Mouse (Mus musculus) kidney, embryonic 14.5 days (tissue): ENCODE measurements around the gene Zfp72. TPM values are rescaled to one million over a fixed set of nuclear protein-coding genes. Genes with fewer than 3 reads are reported as not detected.

Experiments used
- ATAC-seq: fragments of 200-750 bp; cut with Nextera tagmentation; 2 replicates; pipeline ENCODE4 v1.8.0; 2017; ENCODE audit warnings: moderate number of reproducible peaks, mild to moderate bottlenecking, moderate TSS enrichment, moderate library complexity; ENCODE audit not compliant: low FRiP score, low TSS enrichment
- H3K27ac ChIP-seq: fragments of 300-500 bp; sonication (generic); 2 replicates; pipeline ENCODE4 v1.5.1; 2014; ENCODE audit warnings: low read depth, mild to moderate bottlenecking, low read length, moderate library complexity, mixed read lengths
- H3K27me3 ChIP-seq: fragments of 300-500 bp; sonication (generic); 2 replicates; pipeline ENCODE4 v1.6.1; 2014; ENCODE audit warnings: mild to moderate bottlenecking, low read length; ENCODE audit not compliant: control insufficient read depth, insufficient read depth
- H3K36me3 ChIP-seq: fragments of 300-500 bp; sonication (generic); 2 replicates; pipeline ENCODE4 v1.6.1; 2014; ENCODE audit warnings: low read length, mixed read lengths; ENCODE audit not compliant: control insufficient read depth, insufficient read depth
- H3K4me1 ChIP-seq: fragments of 300-500 bp; sonication (generic); 2 replicates; pipeline ENCODE4 v1.6.1; 2014; ENCODE audit warnings: low read length, mixed read lengths; ENCODE audit not compliant: control insufficient read depth, insufficient read depth
- H3K4me2 ChIP-seq: fragments of 300-500 bp; sonication (generic); replicated peaks from 2 replicates; pipeline ENCODE4 v1.6.1; 2014; ENCODE audit warnings: low read depth, mild to moderate bottlenecking, low read length
- H3K4me3 ChIP-seq: fragments of 300-500 bp; sonication (generic); 2 replicates; pipeline ENCODE4 v1.5.1; 2014; ENCODE audit warnings: mild to moderate bottlenecking, low read length
- H3K9ac ChIP-seq: fragments of 300-500 bp; sonication (generic); 2 replicates; pipeline ENCODE4 v1.6.1; 2014; ENCODE audit warnings: low read depth, mild to moderate bottlenecking, low read length, moderate library complexity
- H3K9me3 ChIP-seq: fragments of 300-500 bp; sonication (generic); 2 replicates; pipeline ENCODE4 v1.6.1; 2016; ENCODE audit warnings: low read length; ENCODE audit not compliant: control insufficient read depth
- WGBS: fragments of 180-500 bp; shearing (Covaris S2); extraction: QIAGEN DNeasy Blood & Tissue Kit; methylation state at CpG from one replicate; pipeline ENCODE4 v1.1.7; 2014; 5-methylcytosine and 5-hydroxymethylcytosine counted together
- polyA plus RNA-seq: library from polyadenylated mRNA; unstranded; fragments of >200 nt; fragmentation: Nextera tagmentation; extraction: Ambion mirVana; gene quantifications from 2 replicates; pipeline ENCODE4 v1.2.1, GENCODE M21; 2014

Gene Zfp72
- polyA plus RNA-seq, 1 experiment from 2014 or later: 7.9 TPM

- 0 out of 2 replicates have a peak, but pooled peaks have one; percentile 36 for ATAC-seq
- Histone ChIP-seq H3K9me3 (no peaks in the 10 kb centered on the region), H3K4me2 (no peak overlapping the region), H3K27me3 (no peaks in the 10 kb centered on the region), H3K27ac (no peak overlapping the region), H3K4me3 (no peak overlapping the region), H3K36me3 (peaks cover 22% of the 10 kb centered on the region), H3K9ac (no peak overlapping the region), H3K4me1 (no peaks in the 10 kb centered on the region)
- WGBS: 90% methylated on average over 13 of the region's 13 CpGs
These were observed 27.3 kb downstream of the Zfp72 start for GRCm38 (mm10) chr13:74363176-74363858.

- WGBS: 79% methylated on average over 2 of the region's 2 CpGs
- Histone ChIP-seq H3K36me3 (peaks cover 32% of the 10 kb centered on the region), H3K27me3 (no peaks in the 10 kb centered on the region), H3K9ac (no peak overlapping the region), H3K4me2 (no peak overlapping the region), H3K9me3 (no peaks in the 10 kb centered on the region), H3K4me3 (no peak overlapping the region), H3K27ac (no peak overlapping the region), H3K4me1 (no peaks in the 10 kb centered on the region)
- ATAC-seq: no peak
These were observed 28.4 kb downstream of the Zfp72 start for GRCm38 (mm10) chr13:74362218-74362617.

GRCm38 (mm10) chr13:74356491-74356890, 34.1 kb downstream of the Zfp72 start:
- no peak for ATAC-seq
- no peak overlapping the region for H3K4me2 ChIP-seq
- WGBS: 95% methylated on average over 13 of the region's 13 CpGs
- H3K4me1 ChIP-seq: no peaks in the 10 kb centered on the region
- no peak overlapping the region for H3K4me3 ChIP-seq
- no peaks in the 10 kb centered on the region for H3K9me3 ChIP-seq
- H3K36me3 ChIP-seq: peaks cover 56% of the 10 kb centered on the region
- no peak overlapping the region for H3K9ac ChIP-seq
- no peaks in the 10 kb centered on the region for H3K27me3 ChIP-seq
- no peak overlapping the region for H3K27ac ChIP-seq

- WGBS: 1% methylated on average over 15 of the region's 15 CpGs
- ATAC-seq: no peak
- Histone ChIP-seq H3K4me1 (peaks cover 16% of the 10 kb centered on the region; the same call in 1 of the 2 replicates), H3K4me3 (peak overlapping the region; percentile 83), H3K4me2 (peak overlapping the region; percentile 56), H3K36me3 (peaks cover 18% of the 10 kb centered on the region; the same call in 1 of the 2 replicates), H3K9ac (peak overlapping the region; percentile 86), H3K27me3 (no peaks in the 10 kb centered on the region), H3K27ac (no peak overlapping the region), H3K9me3 (no peaks in the 10 kb centered on the region)
These were observed 40.2 kb downstream of the Zfp72 start for GRCm38 (mm10) chr13:74350435-74350906.

- Histone ChIP-seq H3K27ac (peak within 1 kb of the TSS; percentile 65), H3K4me1 (peaks cover 16% of the 10 kb centered on the region; the same call in 1 of the 2 replicates)
- WGBS: under 1% methylated on average over 57 of the region's 57 CpGs
These were observed 40.8 kb downstream of the Zfp72 start, which contains the start of the genes Sdha and Ccdc127 for GRCm38 (mm10) chr13:74349566-74350434. TSS of gene Sdha (minus strand) at chr13:74350280. TSS of gene Ccdc127 (plus strand) at chr13:74350309.

GRCm38 (mm10) chr13:74341036-74341435, 49.6 kb downstream of the Zfp72 start:
- Histone ChIP-seq H3K9ac (no peak overlapping the region), H3K27ac (no peak overlapping the region), H3K4me3 (no peak overlapping the region), H3K36me3 (peaks cover 73% of the 10 kb centered on the region), H3K9me3 (no peaks in the 10 kb centered on the region), H3K4me2 (no peak overlapping the region), H3K4me1 (no peaks in the 10 kb centered on the region), H3K27me3 (no peaks in the 10 kb centered on the region)
- WGBS: 47% methylated on average over 3 of the region's 3 CpGs
- ATAC-seq: peak; percentile 46; the same call in 1 of the 2 replicates

More at GRCm38 (mm10) chr13:74349566-74350434, 40.8 kb downstream of the Zfp72 start, which contains the start of the genes Sdha and Ccdc127:
- Histone ChIP-seq H3K27me3 (no peaks in the 10 kb centered on the region), H3K36me3 (peaks cover 18% of the 10 kb centered on the region; the same call in 1 of the 2 replicates), H3K4me2 (peak within 1 kb of the TSS; percentile 56), H3K9ac (peak within 1 kb of the TSS; percentile 86), H3K4me3 (peak within 1 kb of the TSS; percentile 83), H3K9me3 (no peaks in the 10 kb centered on the region)
- ATAC-seq: peak; percentile 98

- Histone ChIP-seq H3K27me3 (no peaks in the 10 kb centered on the region), H3K36me3 (peaks cover 74% of the 10 kb centered on the region), H3K9me3 (no peaks in the 10 kb centered on the region), H3K9ac (no peak overlapping the region), H3K4me3 (no peak overlapping the region), H3K4me1 (no peaks in the 10 kb centered on the region), H3K27ac (no peak overlapping the region), H3K4me2 (no peak overlapping the region)
- ATAC-seq: no peak
These were observed 61.3 kb downstream of the Zfp72 start for GRCm38 (mm10) chr13:74329321-74329720.
